Mouse (Mus musculus): ENCODE measurements at regions not wholly inside any gene's neighbourhood (a gene's known extent, or its start where the extent isn't known, plus 50 kb on each side); places are given as distances from the start of the nearest gene placed in this dataset.

- no peak for DNase-seq
Measured at GRCm38 (mm10) chr3:148429012-148429865, 561.1 kb downstream of the Adgrl2 start.

GRCm38 (mm10) chr3:148424089-148424488, 566.3 kb downstream of the Adgrl2 start:
- no peak for DNase-seq

- DNase-seq, result no peak
Measured at GRCm38 (mm10) chr3:148423383-148423782, 567.0 kb downstream of the Adgrl2 start.

- no peak for DNase-seq
Measured at GRCm38 (mm10) chr3:148422720-148423119, 567.6 kb downstream of the Adgrl2 start.

- DNase-seq, result no peak
Measured at GRCm38 (mm10) chr3:148422205-148422604, 568.1 kb downstream of the Adgrl2 start.

GRCm38 (mm10) chr3:148420303-148420702, 570.1 kb downstream of the Adgrl2 start:
- no peak for DNase-seq

GRCm38 (mm10) chr3:148419462-148420074, 570.8 kb downstream of the Adgrl2 start:
- DNase-seq, result no peak

GRCm38 (mm10) chr3:148418067-148418466, 572.3 kb downstream of the Adgrl2 start:
- no peak for DNase-seq

GRCm38 (mm10) chr3:148415443-148415842, 574.9 kb downstream of the Adgrl2 start:
- DNase-seq, result no peak

GRCm38 (mm10) chr3:148413027-148413426, 577.3 kb downstream of the Adgrl2 start:
- no peak for DNase-seq

GRCm38 (mm10) chr3:148412191-148412590, 578.2 kb downstream of the Adgrl2 start:
- DNase-seq, result no peak

- DNase-seq, result no peak
Measured at GRCm38 (mm10) chr3:148398349-148398748, 592.0 kb downstream of the Adgrl2 start.

GRCm38 (mm10) chr3:148387550-148387949, 602.8 kb downstream of the Adgrl2 start:
- no peak for DNase-seq

- no peak for DNase-seq
Measured at GRCm38 (mm10) chr3:148385712-148386111, 604.6 kb downstream of the Adgrl2 start.

GRCm38 (mm10) chr3:148381057-148381456, 609.3 kb downstream of the Adgrl2 start:
- no peak for DNase-seq

GRCm38 (mm10) chr3:148363331-148363730, 627.0 kb downstream of the Adgrl2 start:
- DNase-seq, result no peak

- no peak for DNase-seq
Measured at GRCm38 (mm10) chr3:148362453-148362864, 627.9 kb downstream of the Adgrl2 start.

GRCm38 (mm10) chr3:148343633-148344361, 646.6 kb downstream of the Adgrl2 start:
- DNase-seq, result peak; percentile 78

GRCm38 (mm10) chr3:148343256-148343632, 647.1 kb downstream of the Adgrl2 start:
- DNase-seq, result no peak

GRCm38 (mm10) chr3:148339258-148339657, 651.1 kb downstream of the Adgrl2 start:
- no peak for DNase-seq

- no peak for DNase-seq
Measured at GRCm38 (mm10) chr3:148336640-148337039, 653.7 kb downstream of the Adgrl2 start.

GRCm38 (mm10) chr3:148336091-148336511, 654.3 kb downstream of the Adgrl2 start:
- no peak for DNase-seq

GRCm38 (mm10) chr3:148335654-148336053, 654.7 kb downstream of the Adgrl2 start:
- no peak for DNase-seq

Data from gastrocnemius, postnatal 25 days (tissue).